Mouse (Mus musculus): ENCODE data around the gene Cbl.

- TF ChIP-seq POLR2A (IDR thresholded peaks at IDR 0.05; ENCODE audit: insufficient read depth, low read depth, low read length) (no peak), CTCF (IDR thresholded peaks at IDR 0.05; ENCODE audit: insufficient read depth, low read depth, low read length) (no peak)
These were observed 106.5 kb downstream of the Cbl start for GRCm38 (mm10) chr9:44127351-44127801.

All from olfactory bulb, adult 2 months (tissue).